Mouse (Mus musculus): ENCODE data around the gene Nr0b1.

The Nr0b1 gene

DNA sequence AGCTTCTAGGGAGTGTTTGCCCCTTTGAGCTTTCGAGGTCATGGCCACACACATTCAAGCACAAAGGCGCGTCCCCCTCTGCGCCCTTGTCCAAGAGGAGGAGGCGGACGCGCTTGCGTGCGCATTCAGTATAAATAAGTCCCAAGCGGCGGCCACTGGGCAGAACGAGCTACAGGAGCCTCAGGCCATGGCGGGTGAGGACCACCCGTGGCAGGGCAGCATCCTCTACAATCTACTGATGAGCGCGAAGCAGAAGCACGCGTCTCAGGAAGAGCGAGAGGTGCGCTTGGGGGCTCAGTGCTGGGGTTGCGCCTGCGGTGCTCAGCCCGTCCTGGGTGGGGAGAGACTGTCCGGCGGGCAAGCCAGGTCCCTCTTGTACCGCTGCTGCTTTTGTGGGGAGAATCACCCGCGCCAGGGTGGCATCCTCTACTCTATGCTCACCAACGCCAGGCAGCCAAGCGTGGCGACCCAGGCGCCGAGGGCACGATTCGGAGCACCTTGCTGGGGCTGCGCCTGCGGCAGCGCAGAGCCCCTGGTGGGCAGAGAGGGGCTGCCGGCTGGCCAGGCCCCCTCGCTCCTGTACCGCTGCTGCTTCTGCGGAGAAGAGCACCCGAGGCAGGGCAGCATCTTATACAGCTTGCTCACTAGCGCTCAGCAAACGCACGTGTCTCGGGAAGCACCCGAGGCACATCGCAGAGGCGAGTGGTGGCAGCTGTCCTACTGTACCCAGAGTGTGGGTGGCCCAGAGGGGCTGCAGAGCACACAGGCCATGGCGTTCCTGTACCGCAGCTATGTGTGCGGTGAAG is at the start of gene Nr0b1:
Gene Nr0b1, plus strand, starts transcription at position 151 of the 806 bp plus-strand sequence.
- DNase-seq, result no peak

DNA sequence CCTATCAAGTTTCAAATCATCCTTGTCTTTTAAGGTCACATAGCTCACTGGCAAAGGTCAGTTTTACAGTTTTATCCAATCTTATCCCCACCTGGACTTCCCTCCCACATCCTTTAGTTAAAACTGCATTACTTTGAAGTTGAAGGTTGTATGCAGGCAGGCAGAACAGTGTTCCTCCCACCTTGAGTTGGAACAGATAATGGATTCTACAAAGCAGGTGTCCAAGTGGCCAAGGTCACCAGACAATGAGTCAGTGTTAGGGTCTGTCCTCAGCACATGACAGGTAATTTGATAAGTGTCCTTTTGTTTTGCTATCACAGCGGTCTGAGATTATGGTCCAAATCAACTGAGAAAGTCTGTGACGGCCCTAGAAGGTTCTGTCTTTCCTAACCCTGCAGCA is 4.3 kb upstream of the Nr0b1 start:
- no peak for DNase-seq

DNA sequence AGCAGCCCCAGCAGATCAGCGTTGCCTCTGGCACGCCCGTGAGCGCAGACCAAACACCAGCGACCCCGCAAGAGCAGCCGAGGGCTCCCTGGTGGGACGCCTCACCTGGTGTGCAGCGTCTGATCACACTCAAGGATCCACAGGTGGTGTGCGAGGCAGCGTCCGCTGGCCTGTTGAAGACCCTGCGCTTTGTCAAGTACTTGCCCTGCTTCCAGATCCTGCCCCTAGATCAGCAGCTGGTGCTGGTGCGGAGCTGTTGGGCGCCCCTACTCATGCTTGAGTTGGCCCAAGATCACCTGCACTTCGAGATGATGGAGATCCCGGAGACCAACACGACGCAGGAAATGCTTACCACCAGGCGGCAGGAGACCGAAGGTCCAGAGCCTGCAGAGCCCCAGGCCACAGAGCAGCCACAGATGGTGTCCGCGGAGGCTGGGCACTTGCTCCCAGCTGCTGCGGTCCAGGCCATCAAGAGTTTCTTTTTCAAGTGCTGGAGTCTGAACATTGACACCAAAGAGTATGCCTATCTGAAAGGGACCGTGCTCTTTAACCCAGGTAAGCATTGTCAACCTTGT is 943 bp downstream of the Nr0b1 start:
- DNase-seq, result peak in 1 of 2 experiments; percentile 1

DNA sequence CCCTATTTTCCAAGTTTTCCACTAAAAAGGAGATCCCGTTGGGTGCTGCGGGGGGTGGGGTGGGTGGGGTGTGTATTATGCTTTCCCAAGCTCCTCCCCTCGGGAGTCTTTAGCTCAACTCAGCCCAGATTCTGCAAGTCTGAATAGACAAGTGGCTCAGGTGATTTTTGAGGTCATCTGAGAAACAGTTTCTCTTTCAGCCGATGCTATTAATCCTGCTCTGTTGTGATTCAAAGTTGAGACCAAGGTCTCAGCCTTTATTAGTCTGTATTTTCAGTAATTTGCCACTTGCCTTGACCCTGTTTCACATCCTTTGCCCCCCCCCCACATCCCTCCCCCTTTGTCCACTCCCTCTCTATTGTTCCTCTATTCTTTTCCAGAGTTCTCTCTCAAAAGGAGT is 1.8 kb downstream of the Nr0b1 start:
- no peak for DNase-seq

DNA sequence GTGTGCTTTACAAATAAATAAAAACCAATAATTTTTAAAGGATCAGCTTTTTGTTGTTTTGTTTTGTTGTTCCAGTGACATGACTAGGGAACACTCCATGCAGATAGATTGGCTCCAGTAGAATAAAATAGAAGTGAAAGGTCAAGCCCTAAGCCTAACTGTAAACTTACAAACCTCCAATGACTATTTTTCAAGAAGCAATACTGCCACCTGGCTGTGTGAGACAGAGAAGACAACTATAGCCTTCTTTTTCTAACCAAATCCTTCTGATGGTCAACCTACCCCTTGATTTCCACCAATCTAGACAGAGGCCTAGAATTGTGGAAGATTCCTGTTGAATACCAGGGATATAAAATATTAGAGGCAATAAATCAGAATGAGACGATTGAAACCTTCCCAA is 45.7 kb downstream of the Nr0b1 start:
- no peak for DNase-seq

Measured in cerebellum, postnatal 25 days (tissue).